Mouse (Mus musculus) ovary, postnatal 36 days (tissue): ENCODE data around the gene Acox1.

Experiments
- DNase-seq: peaks from one replicate; pipeline ENCODE4 v3.0.0; 2022; ENCODE audit warnings: low spot score, mixed read lengths

Gene Acox1

DNA sequence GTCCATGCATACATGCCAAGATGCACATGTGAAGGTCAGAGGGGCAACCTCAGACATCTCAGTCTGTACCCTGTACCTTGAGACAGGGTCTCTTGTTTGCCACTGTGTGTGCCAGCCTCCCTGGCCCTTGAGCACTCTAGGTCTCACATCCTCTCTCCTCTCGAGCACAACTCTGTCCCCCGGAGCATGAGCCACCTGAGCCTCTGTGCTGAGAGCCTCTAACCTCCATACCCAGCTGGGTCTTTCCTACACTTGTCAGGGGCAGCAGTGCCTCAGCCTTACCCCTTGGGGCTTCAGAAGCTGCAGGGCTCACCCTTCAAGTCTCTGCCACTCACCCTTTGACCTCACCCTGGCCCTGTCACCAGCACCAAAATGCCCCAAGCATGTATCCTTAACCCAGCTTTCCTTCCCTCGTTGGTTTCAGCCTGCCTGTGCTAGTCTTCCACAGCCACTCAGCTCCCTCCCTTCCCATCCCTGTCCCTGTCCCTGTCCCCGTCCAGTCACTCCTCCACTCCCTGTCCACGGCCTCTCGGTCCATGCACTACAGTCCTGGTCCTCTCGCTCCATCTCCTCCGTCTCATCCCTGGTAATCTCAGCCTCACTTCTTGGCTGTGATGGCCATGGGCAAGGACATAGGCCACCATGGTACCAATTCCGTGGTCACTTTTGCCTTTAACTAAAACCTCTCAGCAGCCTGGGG, 69.6 kb downstream of the Acox1 start:
- no peak for DNase-seq

DNA sequence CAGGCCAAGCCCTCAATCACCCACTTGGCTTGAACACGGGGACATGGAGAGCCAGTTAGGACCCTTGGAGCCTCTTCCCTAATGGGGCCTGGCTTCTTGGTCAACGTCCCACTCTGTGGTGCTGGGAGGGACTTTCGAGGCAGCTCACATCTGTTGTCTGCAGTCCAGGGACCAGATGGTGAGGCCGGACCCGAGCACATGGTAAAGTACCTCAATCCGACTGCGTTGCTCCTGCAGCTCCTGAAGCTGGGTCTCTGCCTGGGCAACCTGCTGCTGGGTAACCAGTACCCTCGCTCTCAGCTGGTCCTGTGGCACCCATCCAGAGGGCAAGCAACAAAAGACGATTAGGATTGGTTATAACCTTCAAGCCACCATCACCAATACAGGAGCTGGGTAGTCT, 70.9 kb downstream of the Acox1 start:
- no peak for DNase-seq

DNA sequence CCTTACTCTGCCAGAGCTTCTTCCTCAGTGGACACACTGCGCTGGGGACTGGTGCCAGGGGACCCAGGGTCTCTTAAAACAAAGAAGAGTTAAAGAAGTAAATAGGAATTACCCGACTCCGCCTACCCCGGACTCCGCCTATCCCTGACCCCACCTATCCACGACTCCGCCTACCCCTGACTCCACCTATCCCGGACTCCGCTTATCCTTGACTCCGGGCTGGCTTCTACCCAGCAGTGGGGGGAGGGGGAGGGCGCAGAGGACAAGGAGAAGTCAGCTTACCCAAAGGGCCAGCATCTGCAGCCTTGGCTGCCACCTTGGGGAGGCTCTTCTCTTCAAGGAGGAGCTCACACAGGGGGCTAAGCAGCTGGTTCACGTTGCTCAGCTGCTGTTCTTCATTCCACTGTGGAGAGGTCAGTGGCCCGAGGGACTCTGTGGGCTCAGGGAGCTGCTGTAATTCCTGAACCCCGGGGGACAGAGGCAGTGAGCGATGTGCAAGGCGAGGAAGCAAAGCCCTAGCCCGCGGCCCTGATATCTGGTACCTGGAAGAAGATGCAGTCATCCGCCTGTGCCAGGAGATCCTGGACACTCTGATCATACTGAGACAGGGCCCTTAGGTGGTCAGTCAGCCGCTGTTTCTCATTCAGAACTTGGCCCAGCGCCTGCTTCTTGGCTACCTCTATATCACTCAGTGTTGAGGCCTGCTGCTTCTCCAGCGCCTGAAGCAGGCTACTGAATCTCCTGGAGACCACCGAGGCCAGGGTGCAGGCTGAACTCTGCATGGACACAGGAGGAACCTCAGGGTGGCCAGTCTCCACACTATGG, 71.5 kb downstream of the Acox1 start, which contains the start of gene Trim47:
Gene Trim47, minus strand, starts transcription at position 55 of the 825 bp plus-strand sequence.
- peak; percentile 88 for DNase-seq

- DNase-seq: no peak
Observed at GRCm38 (mm10) chr11:116126261-116126660, 72.6 kb downstream of the Acox1 start.
